Mouse (Mus musculus) lung, adult 2 months (tissue): ENCODE data around the gene Pitx1. TPM values are rescaled to one million over a fixed set of nuclear protein-coding genes. Genes with fewer than 3 reads are reported as not detected.
A peak's percentile ranks its signal among the peaks of the same experiment; 100 is the strongest.

Experiments used
- DNase-seq: peaks from one replicate; pipeline ENCODE4 v3.0.0; 2022
- H3K4me1 ChIP-seq: fragments of 200-500 bp; 2 replicates; pipeline ENCODE4 v1.6.1; 2011; ENCODE audit warnings: low read length; ENCODE audit not compliant: control insufficient read depth, insufficient read depth
- H3K4me3 ChIP-seq: fragments of 200-500 bp; replicated peaks from 2 replicates; pipeline ENCODE3; 2011; ENCODE audit warnings: low read depth, mild to moderate bottlenecking, control low read depth, low read length; ENCODE audit errors: extremely low read depth
- CTCF ChIP-seq: fragments of 200-500 bp; IDR thresholded peaks from 2 replicates; pipeline ENCODE4 v1.5.1; 2011; ENCODE audit warnings: mild to moderate bottlenecking, low read length, control low read depth; ENCODE audit not compliant: insufficient read depth
- POLR2A ChIP-seq: fragments of 200-500 bp; IDR thresholded peaks from 2 replicates; pipeline ENCODE4 v1.6.1; 2011; ENCODE audit warnings: low read depth, mild to moderate bottlenecking, control low read depth, low read length, borderline replicate concordance; ENCODE audit errors: extremely low read depth
- WGBS: fragments of 180-500 bp; shearing (Covaris S2); methylation state at CpG from one replicate; pipeline ENCODE4 v1.1.7; 2018; 5-methylcytosine and 5-hydroxymethylcytosine counted together
- polyA plus RNA-seq: library from polyadenylated mRNA; depleted of rRNA; stranded (reverse); fragments of >200 nt; gene quantifications from 2 replicates; pipeline ENCODE4 v1.2.3, GENCODE M21; 2012

Pitx1 gene
- polyA plus RNA-seq, 1 experiment: 26.6 TPM

- no peak for DNase-seq
- WGBS: 62% methylated on average over 5 of the region's 5 CpGs
These were observed 14.7 kb upstream of the Pitx1 start for GRCm38 (mm10) chr13:55850726-55851125.

GRCm38 (mm10) chr13:55848604-55849190 lies 12.7 kb upstream of the Pitx1 start:
- no peak for DNase-seq
- no peak overlapping the region for H3K4me3 ChIP-seq
- TF ChIP-seq CTCF (no peak), POLR2A (no peak)
- H3K4me1 ChIP-seq: 0 out of 2 replicates have a peak, but pooled peaks cover 4% of the 10 kb centered on the region
- WGBS: 38% methylated on average over 13 of the region's 13 CpGs

More at GRCm38 (mm10) chr13:55850726-55851125, 14.7 kb upstream of the Pitx1 start:
- 0 out of 2 replicates have a peak, but pooled peaks cover 4% of the 10 kb centered on the region for H3K4me1 ChIP-seq
- TF ChIP-seq CTCF: no peak
- TF ChIP-seq POLR2A: no peak
- no peak overlapping the region for H3K4me3 ChIP-seq

GRCm38 (mm10) chr13:55847805-55848204 lies 11.8 kb upstream of the Pitx1 start:
- WGBS: 7% methylated on average over 10 of the region's 10 CpGs
- DNase-seq: no peak
- no peak for TF ChIP-seq POLR2A
- no peak for TF ChIP-seq CTCF
- Histone ChIP-seq H3K4me1 (0 out of 2 replicates have a peak, but pooled peaks cover 4% of the 10 kb centered on the region), H3K4me3 (no peak overlapping the region)

GRCm38 (mm10) chr13:55843700-55844099 lies 7.7 kb upstream of the Pitx1 start:
- no peak for DNase-seq
- H3K4me1 ChIP-seq: 0 out of 2 replicates have a peak, but pooled peaks cover 4% of the 10 kb centered on the region
- TF ChIP-seq POLR2A: no peak
- 0 out of 2 replicates have a peak, but pooled peaks have one; percentile 8 for TF ChIP-seq CTCF
- WGBS: 91% methylated on average over 1 of the region's 1 CpGs
- H3K4me3 ChIP-seq: no peak overlapping the region

- no peak for DNase-seq
- Histone ChIP-seq H3K4me3 (no peak overlapping the region), H3K4me1 (no peaks in the 10 kb centered on the region)
- no peak for TF ChIP-seq POLR2A
- TF ChIP-seq CTCF: no peak
- WGBS: 55% methylated on average over 14 of the region's 14 CpGs
These were observed 4.2 kb upstream of the Pitx1 start for GRCm38 (mm10) chr13:55840223-55840622.

- Histone ChIP-seq H3K4me1 (no peaks in the 10 kb centered on the region), H3K4me3 (no peak overlapping the region)
- DNase-seq: no peak
- no peak for TF ChIP-seq CTCF
- no peak for TF ChIP-seq POLR2A
- WGBS: 6% methylated on average over 32 of the region's 32 CpGs
These were observed 1.1 kb upstream of the Pitx1 start for GRCm38 (mm10) chr13:55836786-55837780.

- no peak for DNase-seq
- Histone ChIP-seq H3K4me1 (no peaks in the 10 kb centered on the region), H3K4me3 (no peak overlapping the region)
- WGBS: 3% methylated on average over 33 of the region's 33 CpGs
- no peak for TF ChIP-seq POLR2A
- TF ChIP-seq CTCF: no peak
These were observed 369 bp downstream of the Pitx1 start for GRCm38 (mm10) chr13:55835548-55836097.

- H3K4me1 ChIP-seq: no peaks in the 10 kb centered on the region
- TF ChIP-seq POLR2A: no peak
- TF ChIP-seq CTCF: no peak
- WGBS: 13% methylated on average over 5 of the region's 5 CpGs
These were observed 1.3 kb downstream of the Pitx1 start for GRCm38 (mm10) chr13:55834667-55835066.

GRCm38 (mm10) chr13:55833921-55834320 lies 2.1 kb downstream of the Pitx1 start:
- DNase-seq: no peak
- no peak for TF ChIP-seq POLR2A
- WGBS: 10% methylated on average over 7 of the region's 7 CpGs
- Histone ChIP-seq H3K4me1 (no peaks in the 10 kb centered on the region), H3K4me3 (no peak overlapping the region)

More at GRCm38 (mm10) chr13:55834667-55835066, 1.3 kb downstream of the Pitx1 start:
- H3K4me3 ChIP-seq: no peak overlapping the region
- no peak for DNase-seq

GRCm38 (mm10) chr13:55832602-55833001 lies 3.4 kb downstream of the Pitx1 start:
- Histone ChIP-seq H3K4me1 (0 out of 2 replicates have a peak, but pooled peaks cover 3% of the 10 kb centered on the region), H3K4me3 (no peak overlapping the region)
- TF ChIP-seq CTCF (no peak), POLR2A (no peak)
- WGBS: 70% methylated on average over 1 of the region's 1 CpGs
- no peak for DNase-seq
